Mouse (Mus musculus) adrenal gland, adult 2 months (tissue): ENCODE measurements around the gene Osgin1. TPM values are rescaled to one million over a fixed set of nuclear protein-coding genes. Genes with fewer than 3 reads are reported as not detected.

Experiments
- polyA plus RNA-seq: library from polyadenylated mRNA; depleted of rRNA; stranded (reverse); fragments of >200 nt; gene quantifications from 2 replicates; pipeline ENCODE4 v1.2.3, GENCODE M21; 2012; rRNA removed
- total RNA-seq, 2 experiments: library from RNA; stranded (reverse); gene quantifications; 2 replicates each; pipeline ENCODE4 v1.2.3; 2021

The Osgin1 gene
- total and polyA plus RNA-seq, 3 experiments = 123 to 266 (median 166) TPM

Other genes starting within 250 kb of the Osgin1 start
- gene Hsbp1, start 89.6 kb upstream of the Osgin1 start, total RNA-seq = 100 to 1,000 TPM; 215 to 223 TPM
- gene Hsbp1, start 89.6 kb upstream of the Osgin1 start, polyA plus RNA-seq = 33.1 and 38.3 TPM in 2 replicates
- 10 to 100 TPM; 41.8 to 69.4 TPM for gene Mlycd, start 39.2 kb upstream of the Osgin1 start, total RNA-seq
- 110 and 118 TPM in 2 replicates for gene Mlycd, start 39.2 kb upstream of the Osgin1 start, polyA plus RNA-seq
- 1 to 10 TPM; 6.5 to 8.2 TPM for gene Necab2, start 12.6 kb downstream of the Osgin1 start, total RNA-seq
- gene Necab2, start 12.6 kb downstream of the Osgin1 start, polyA plus RNA-seq = 6.8 and 8.4 TPM in 2 replicates
- gene Slc38a8, start 67.6 kb downstream of the Osgin1 start, total RNA-seq = not detected
- gene Slc38a8, start 67.6 kb downstream of the Osgin1 start, polyA plus RNA-seq = 0.11 and 0.12 TPM in 2 replicates
- gene Mbtps1, start 124.6 kb downstream of the Osgin1 start, total RNA-seq = 10 to 100 TPM; 82.7 to 96.5 TPM
- gene Mbtps1, start 124.6 kb downstream of the Osgin1 start, polyA plus RNA-seq = 86.7 and 89.4 TPM in 2 replicates
- 10 to 100 TPM; 38.7 to 39.3 TPM for gene Hsdl1, start 141.1 kb downstream of the Osgin1 start, total RNA-seq
- gene Hsdl1, start 141.1 kb downstream of the Osgin1 start, polyA plus RNA-seq = 22.8 and 24.1 TPM in 2 replicates
- under 1 TPM in 1 of 2 experiments, not detected in 1; 0.09 TPM for gene Dnaaf1, start 141.1 kb downstream of the Osgin1 start, total RNA-seq
- not detected in 2 replicates for gene Dnaaf1, start 141.1 kb downstream of the Osgin1 start, polyA plus RNA-seq
- gene Taf1c, start 171.1 kb downstream of the Osgin1 start, total RNA-seq = 10 to 100 TPM; 10.7 to 12.5 TPM
- 41.3 and 46.2 TPM in 2 replicates for gene Taf1c, start 171.1 kb downstream of the Osgin1 start, polyA plus RNA-seq
- not detected for gene Adad2, start 178.6 kb downstream of the Osgin1 start, total RNA-seq
- gene Adad2, start 178.6 kb downstream of the Osgin1 start, polyA plus RNA-seq = not detected in 2 replicates
- under 1 TPM; 0.45 to 0.66 TPM for gene Kcng4, start 201.6 kb downstream of the Osgin1 start, total RNA-seq
- gene Kcng4, start 201.6 kb downstream of the Osgin1 start, polyA plus RNA-seq = 1.2 and 1.6 TPM in 2 replicates
- gene Wfdc1, start 232.2 kb downstream of the Osgin1 start, total RNA-seq = 10 to 100 TPM; 17.0 to 21.0 TPM
- 41.3 and 51.7 TPM in 2 replicates for gene Wfdc1, start 232.2 kb downstream of the Osgin1 start, polyA plus RNA-seq